Mouse (Mus musculus) right cerebral cortex, adult 2 months (tissue): ENCODE measurements around the gene C1ql4.
"Not testable (repeated sequence)": the region's sequence is repeated elsewhere in the genome, so short reads cannot be mapped to it uniquely, and the experiment has no call there.

Experiments
- DNase-seq, 2 experiments: peaks; one replicate each; pipeline ENCODE4 v3.0.0; 2021 to 2022; ENCODE audit warnings: low spot score in 2 of 2

Gene C1ql4

GRCm38 (mm10) chr15:99074600-99075333 is 12.8 kb downstream of the C1ql4 start:
- DNase-seq: peak; percentile 98 to 99

GRCm38 (mm10) chr15:99074019-99074599 is 13.5 kb downstream of the C1ql4 start, which contains the start of gene Troap:
TSS of gene Troap (plus strand) at chr15:99074575.
- DNase-seq: no peak

GRCm38 (mm10) chr15:99071988-99072387 is 15.6 kb downstream of the C1ql4 start:
- no peak for DNase-seq

- DNase-seq: no peak
These were observed 22.0 kb downstream of the C1ql4 start for GRCm38 (mm10) chr15:99065557-99066165.

GRCm38 (mm10) chr15:99056332-99056731 is 31.3 kb downstream of the C1ql4 start:
- DNase-seq: no peak

GRCm38 (mm10) chr15:99055511-99055961 is 32.1 kb downstream of the C1ql4 start:
- DNase-seq: no peak

- DNase-seq: no peak
These were observed 32.6 kb downstream of the C1ql4 start, which contains the start of gene Prph for GRCm38 (mm10) chr15:99055040-99055439. TSS of gene Prph (plus strand) at chr15:99055174.

- no peak for DNase-seq
These were observed 34.2 kb downstream of the C1ql4 start for GRCm38 (mm10) chr15:99053373-99053772.

GRCm38 (mm10) chr15:99049473-99050253 is 38.0 kb downstream of the C1ql4 start:
- DNase-seq: peak; percentile 71 to 72

- DNase-seq: not testable (repeated sequence)
These were observed 41.9 kb downstream of the C1ql4 start for GRCm38 (mm10) chr15:99045734-99046133.

- DNase-seq: no peak
These were observed 42.8 kb downstream of the C1ql4 start for GRCm38 (mm10) chr15:99044854-99045253.

GRCm38 (mm10) chr15:99042334-99042733 is 45.3 kb downstream of the C1ql4 start:
- DNase-seq: no peak

- DNase-seq: no peak
These were observed 46.4 kb downstream of the C1ql4 start for GRCm38 (mm10) chr15:99040920-99041856.

- DNase-seq: no peak
These were observed 47.4 kb downstream of the C1ql4 start for GRCm38 (mm10) chr15:99039996-99040919.

- DNase-seq: no peak
These were observed 48.3 kb downstream of the C1ql4 start for GRCm38 (mm10) chr15:99039306-99039705.

GRCm38 (mm10) chr15:99038797-99039196 is 48.8 kb downstream of the C1ql4 start:
- no peak for DNase-seq

- no peak for DNase-seq
These were observed 49.6 kb downstream of the C1ql4 start for GRCm38 (mm10) chr15:99038025-99038424.

- DNase-seq: no peak
These were observed 51.2 kb downstream of the C1ql4 start for GRCm38 (mm10) chr15:99036249-99036905.

GRCm38 (mm10) chr15:99035431-99035830 is 52.2 kb downstream of the C1ql4 start:
- peak; percentile 41 to 42 for DNase-seq
